Mouse (Mus musculus): ENCODE results near the gene Parp9. TPM values are rescaled to one million over a fixed set of nuclear protein-coding genes. Genes with fewer than 3 reads are reported as not detected.
"Not testable (repeated sequence)": the region's sequence is repeated elsewhere in the genome, so short reads cannot be mapped to it uniquely, and the experiment has no call there.

Gene Parp9
- polyA plus RNA-seq, 2 experiments = 4.3 to 7.6 TPM

DNA sequence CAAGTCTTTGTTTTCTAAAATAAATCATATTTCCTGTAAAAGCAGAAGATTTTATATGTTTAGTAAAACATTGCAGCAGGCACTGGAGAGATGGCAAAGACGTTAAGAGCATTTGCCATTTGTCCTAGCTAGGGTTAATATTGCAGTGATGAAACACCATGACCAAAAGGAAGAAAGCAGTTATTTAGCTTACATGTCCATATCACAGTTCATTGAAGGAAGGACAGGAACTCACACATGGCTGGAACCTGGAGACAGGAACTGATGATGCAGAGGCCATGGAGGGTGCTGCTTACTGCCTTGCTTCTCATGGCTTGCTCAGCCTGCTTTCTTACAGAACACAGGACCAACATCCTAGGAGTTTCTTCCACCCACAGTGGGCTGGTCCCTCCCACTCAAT is 54.1 kb downstream of the Parp9 start:
- no peak for ATAC-seq (ENCODE audit: insufficient read depth)
- WGBS (ENCODE audit: insufficient replicate concordance) = 74% methylated on average over 1 of the region's 1 CpGs
- no peak overlapping the region for H3K27ac ChIP-seq

GRCm38 (mm10) chr16:35993316-35993715 is 55.0 kb downstream of the Parp9 start:
- H3K9ac ChIP-seq (replicated peaks) = no peak overlapping the region
- DNase-seq (ENCODE audit: low read depth in 3 of 3, low spot score in 3 of 3) (no peak), ATAC-seq (ENCODE audit: insufficient read depth) (no peak)
- no peak overlapping the region for H3K27ac ChIP-seq
- H3K9me3 ChIP-seq (ENCODE audit: control insufficient read depth, low read length) = no peaks in the 10 kb centered on the region
- WGBS (ENCODE audit: insufficient replicate concordance) = 90% methylated on average over 3 of the region's 3 CpGs
- H3K27me3 ChIP-seq (ENCODE audit: control insufficient read depth, insufficient read depth, low read length) = no peaks in the 10 kb centered on the region
- no peak overlapping the region for H3K4me2 ChIP-seq (ENCODE audit: low read depth)
- TF ChIP-seq CTCF (IDR thresholded peaks at IDR 0.05; ENCODE audit: low read depth) (no peak), EP300 (IDR thresholded peaks at IDR 0.05; ENCODE audit: low read depth) (no peak)
- no peak overlapping the region for H3K4me3 ChIP-seq (ENCODE audit: insufficient read depth in 1 of 2, low read depth in 2 of 2, low read length in 2 of 2)
- H3K36me3 ChIP-seq (replicated peaks; ENCODE audit: control insufficient read depth, insufficient read depth, low read depth) = no peaks in the 10 kb centered on the region
- H3K4me1 ChIP-seq (replicated peaks; ENCODE audit: control insufficient read depth in 2 of 2, insufficient read depth in 2 of 2, low read length in 1 of 2) = no peaks in the 10 kb centered on the region

More for the DNA sequence above, 54.1 kb downstream of the Parp9 start:
- no peak overlapping the region for H3K4me2 ChIP-seq (ENCODE audit: low read depth)
- no peak for DNase-seq (ENCODE audit: low read depth in 3 of 3, low spot score in 3 of 3)
- H3K4me1 ChIP-seq (replicated peaks; ENCODE audit: control insufficient read depth in 2 of 2, insufficient read depth in 2 of 2, low read length in 1 of 2) = 0 out of 4 replicates have a peak, but pooled peaks cover 0 to 2% of the 10 kb centered on the region in 2 experiments
- H3K9ac ChIP-seq (replicated peaks) = no peak overlapping the region
- no peak for TF ChIP-seq EP300 (IDR thresholded peaks at IDR 0.05; ENCODE audit: low read depth)
- H3K4me3 ChIP-seq (ENCODE audit: insufficient read depth in 1 of 2, low read depth in 2 of 2, low read length in 2 of 2) = no peak overlapping the region
- H3K9me3 ChIP-seq (ENCODE audit: control insufficient read depth, low read length) = no peaks in the 10 kb centered on the region
- H3K27me3 ChIP-seq (ENCODE audit: control insufficient read depth, insufficient read depth, low read length) = no peaks in the 10 kb centered on the region
- no peaks in the 10 kb centered on the region for H3K36me3 ChIP-seq (replicated peaks; ENCODE audit: control insufficient read depth, insufficient read depth, low read depth)

DNA sequence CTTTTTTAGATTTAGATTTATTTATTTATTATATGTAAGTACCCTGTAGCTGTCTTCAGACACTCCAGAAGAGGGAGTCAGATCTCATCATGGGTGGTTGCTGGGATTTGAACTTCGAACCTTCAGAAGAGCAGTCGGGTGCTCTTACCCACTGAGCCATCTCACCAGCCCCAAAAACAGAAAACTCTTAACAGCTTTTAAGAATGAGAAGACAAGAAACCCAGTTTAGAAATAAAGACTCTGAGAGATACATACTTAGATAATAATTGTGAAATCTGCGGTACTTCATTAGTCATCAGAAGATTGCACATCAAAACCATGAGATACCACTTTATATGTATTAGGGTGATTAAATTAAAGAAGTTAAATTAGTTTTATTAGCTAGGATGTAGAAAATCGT is 60.6 kb downstream of the Parp9 start:
- H3K27me3 ChIP-seq (ENCODE audit: control insufficient read depth, insufficient read depth, low read length); H3K4me2 ChIP-seq (ENCODE audit: low read depth); H3K27ac ChIP-seq; H3K9ac ChIP-seq (replicated peaks); H3K4me3 ChIP-seq (ENCODE audit: insufficient read depth in 1 of 2, low read depth in 2 of 2, low read length in 2 of 2); H3K36me3 ChIP-seq (replicated peaks; ENCODE audit: control insufficient read depth, insufficient read depth, low read depth); ATAC-seq (ENCODE audit: insufficient read depth); H3K9me3 ChIP-seq (ENCODE audit: control insufficient read depth, low read length); H3K4me1 ChIP-seq (replicated peaks; ENCODE audit: control insufficient read depth in 2 of 2, insufficient read depth in 2 of 2, low read length in 1 of 2); DNase-seq (ENCODE audit: low read depth in 3 of 3, low spot score in 3 of 3): not testable (repeated sequence)
- 84% methylated on average over 4 of the region's 4 CpGs for WGBS (ENCODE audit: insufficient replicate concordance)

DNA sequence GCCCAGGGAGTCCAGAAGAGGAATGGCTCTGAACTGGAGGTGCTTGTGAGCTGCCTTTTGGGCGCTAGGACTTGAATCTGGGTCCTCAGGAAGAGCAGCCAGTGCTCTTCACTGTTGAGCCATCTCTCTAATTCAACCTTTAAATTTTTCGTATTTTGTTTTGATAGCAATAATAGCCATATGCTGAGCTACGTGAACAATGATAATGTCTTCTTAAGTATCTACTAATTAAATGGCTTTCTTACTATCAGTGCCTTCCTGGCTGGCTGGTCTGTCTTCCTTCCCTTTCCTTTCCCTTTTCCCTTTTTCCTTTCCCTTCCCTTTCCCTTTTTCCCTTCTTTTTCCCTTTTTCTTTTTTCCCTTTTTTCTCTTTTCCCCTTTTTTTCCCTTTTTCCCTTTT is 70.1 kb downstream of the Parp9 start:
- H3K4me3 ChIP-seq (ENCODE audit: insufficient read depth in 1 of 2, low read depth in 2 of 2, low read length in 2 of 2) = no peak overlapping the region
- no peak for TF ChIP-seq CTCF (IDR thresholded peaks at IDR 0.05; ENCODE audit: low read depth)
- no peak for TF ChIP-seq EP300 (IDR thresholded peaks at IDR 0.05; ENCODE audit: low read depth)
- no peak for ATAC-seq (ENCODE audit: insufficient read depth)
- H3K9me3 ChIP-seq (ENCODE audit: control insufficient read depth, low read length) = no peaks in the 10 kb centered on the region
- H3K4me1 ChIP-seq (replicated peaks; ENCODE audit: control insufficient read depth in 2 of 2, insufficient read depth in 2 of 2, low read length in 1 of 2) = no peaks in the 10 kb centered on the region
- no peak overlapping the region for H3K27ac ChIP-seq
- no peaks in the 10 kb centered on the region for H3K27me3 ChIP-seq (ENCODE audit: control insufficient read depth, insufficient read depth, low read length)
- no peak overlapping the region for H3K4me2 ChIP-seq (ENCODE audit: low read depth)
- 85% methylated on average over 3 of the region's 3 CpGs for WGBS (ENCODE audit: insufficient replicate concordance)
- no peak for DNase-seq (ENCODE audit: low read depth in 3 of 3, low spot score in 3 of 3)
- peaks cover 10% of the 10 kb centered on the region for H3K36me3 ChIP-seq (replicated peaks; ENCODE audit: control insufficient read depth, insufficient read depth, low read depth)
- H3K9ac ChIP-seq (replicated peaks) = no peak overlapping the region

DNA sequence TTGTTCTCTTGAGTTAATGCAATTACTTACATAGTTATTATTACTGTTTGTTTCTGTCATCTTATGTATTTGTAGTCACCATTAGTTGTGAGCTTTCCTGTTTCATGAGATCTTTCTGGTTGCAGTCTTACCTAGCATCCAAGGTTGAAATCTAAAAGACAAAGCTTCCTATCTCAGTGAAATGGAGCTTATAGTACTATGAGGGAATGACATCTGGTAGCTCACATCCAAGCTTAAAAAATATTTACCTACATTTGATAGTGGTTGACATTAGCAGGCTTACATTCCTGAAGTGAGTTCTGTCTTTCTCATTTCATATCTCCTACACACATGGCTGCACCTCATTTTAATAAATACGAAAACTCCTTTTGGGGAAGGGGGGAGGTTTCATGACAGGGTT is 78.1 kb downstream of the Parp9 start:
- no peak overlapping the region for H3K4me2 ChIP-seq (ENCODE audit: low read depth)
- no peak overlapping the region for H3K4me3 ChIP-seq (ENCODE audit: insufficient read depth in 1 of 2, low read depth in 2 of 2, low read length in 2 of 2)
- WGBS (ENCODE audit: insufficient replicate concordance) = 81% methylated on average over 1 of the region's 1 CpGs
- TF ChIP-seq EP300 (IDR thresholded peaks at IDR 0.05; ENCODE audit: low read depth) = no peak
- TF ChIP-seq CTCF (IDR thresholded peaks at IDR 0.05; ENCODE audit: low read depth) = no peak
- no peak for DNase-seq (ENCODE audit: low read depth in 3 of 3, low spot score in 3 of 3)
- peaks cover 12% of the 10 kb centered on the region for H3K36me3 ChIP-seq (replicated peaks; ENCODE audit: control insufficient read depth, insufficient read depth, low read depth)
- no peak overlapping the region for H3K9ac ChIP-seq (replicated peaks)
- H3K27ac ChIP-seq = no peak overlapping the region
- H3K27me3 ChIP-seq (ENCODE audit: control insufficient read depth, insufficient read depth, low read length) = no peaks in the 10 kb centered on the region
- H3K4me1 ChIP-seq (replicated peaks; ENCODE audit: control insufficient read depth in 2 of 2, insufficient read depth in 2 of 2, low read length in 1 of 2) = no peaks in the 10 kb centered on the region
- no peaks in the 10 kb centered on the region for H3K9me3 ChIP-seq (ENCODE audit: control insufficient read depth, low read length)
- no peak for ATAC-seq (ENCODE audit: insufficient read depth)

Other genes starting within 250 kb of the Parp9 start
- gene Dirc2, start 169.1 kb upstream of the Parp9 start, polyA plus RNA-seq (2012; rRNA removed) = 3.9 and 4.9 TPM in 2 replicates
- 5.8 and 5.9 TPM in 2 replicates for gene Dirc2, start 169.1 kb upstream of the Parp9 start, polyA plus RNA-seq (2014; fragmentation: Nextera tagmentation; extraction: Ambion mirVana)
- gene Hspbap1, start 168.1 kb upstream of the Parp9 start, polyA plus RNA-seq (2012; rRNA removed) = 10.1 and 12.8 TPM in 2 replicates
- gene Hspbap1, start 168.1 kb upstream of the Parp9 start, polyA plus RNA-seq (2014; fragmentation: Nextera tagmentation; extraction: Ambion mirVana) = 15.3 and 17.0 TPM in 2 replicates
- gene Parp14, start 66.9 kb upstream of the Parp9 start, polyA plus RNA-seq (2012; rRNA removed) = 0.65 and 1.1 TPM in 2 replicates
- 0.88 and 0.97 TPM in 2 replicates for gene Parp14, start 66.9 kb upstream of the Parp9 start, polyA plus RNA-seq (2014; fragmentation: Nextera tagmentation; extraction: Ambion mirVana)
- 1.5 and 1.9 TPM in 2 replicates for gene Dtx3l, start 681 bp downstream of the Parp9 start, polyA plus RNA-seq (2012; rRNA removed)
- 3.2 and 3.5 TPM in 2 replicates for gene Dtx3l, start 681 bp downstream of the Parp9 start, polyA plus RNA-seq (2014; fragmentation: Nextera tagmentation; extraction: Ambion mirVana)
- 7.7 and 10.9 TPM in 2 replicates for gene Kpna1, start 40.3 kb downstream of the Parp9 start, polyA plus RNA-seq (2012; rRNA removed)
- gene Kpna1, start 40.3 kb downstream of the Parp9 start, polyA plus RNA-seq (2014; fragmentation: Nextera tagmentation; extraction: Ambion mirVana) = 35.0 and 36.1 TPM in 2 replicates
- gene Wdr5b, start 102.7 kb downstream of the Parp9 start, polyA plus RNA-seq (2012; rRNA removed) = 1.6 and 2.3 TPM in 2 replicates
- gene Wdr5b, start 102.7 kb downstream of the Parp9 start, polyA plus RNA-seq (2014; fragmentation: Nextera tagmentation; extraction: Ambion mirVana) = 2.8 and 2.9 TPM in 2 replicates
- gene Fam162a, start 133.1 kb downstream of the Parp9 start, polyA plus RNA-seq (2012; rRNA removed) = 35.8 and 76.4 TPM in 2 replicates
- 187 and 221 TPM in 2 replicates for gene Fam162a, start 133.1 kb downstream of the Parp9 start, polyA plus RNA-seq (2014; fragmentation: Nextera tagmentation; extraction: Ambion mirVana)
- 19.1 and 52.5 TPM in 2 replicates for gene Ccdc58, start 133.2 kb downstream of the Parp9 start, polyA plus RNA-seq (2012; rRNA removed)
- 44.0 and 46.0 TPM in 2 replicates for gene Ccdc58, start 133.2 kb downstream of the Parp9 start, polyA plus RNA-seq (2014; fragmentation: Nextera tagmentation; extraction: Ambion mirVana)
- gene Csta1, start 192.8 kb downstream of the Parp9 start, polyA plus RNA-seq (2012; rRNA removed) = not detected in 2 replicates
- not detected in 2 replicates for gene Csta1, start 192.8 kb downstream of the Parp9 start, polyA plus RNA-seq (2014; fragmentation: Nextera tagmentation; extraction: Ambion mirVana)
- 22.8 and 30.9 TPM in 2 replicates for gene Stfa2l1, start 218.3 kb downstream of the Parp9 start, polyA plus RNA-seq (2012; rRNA removed)
- gene Stfa2l1, start 218.3 kb downstream of the Parp9 start, polyA plus RNA-seq (2014; fragmentation: Nextera tagmentation; extraction: Ambion mirVana) = 15.7 and 26.8 TPM in 2 replicates
- 54.8 and 77.9 TPM in 2 replicates for gene Gm5483, start 245.7 kb downstream of the Parp9 start, polyA plus RNA-seq (2012; rRNA removed)
- gene Gm5483, start 245.7 kb downstream of the Parp9 start, polyA plus RNA-seq (2014; fragmentation: Nextera tagmentation; extraction: Ambion mirVana) = 99.6 and 124 TPM in 2 replicates